Mouse (Mus musculus): ENCODE results near the gene 4833427G06Rik. TPM values are rescaled to one million over a fixed set of nuclear protein-coding genes. Genes with fewer than 3 reads are reported as not detected.

Gene 4833427G06Rik
- total RNA-seq, 2 experiments from 2014 or later, result 0.50 TPM; not detected in 1

DNA sequence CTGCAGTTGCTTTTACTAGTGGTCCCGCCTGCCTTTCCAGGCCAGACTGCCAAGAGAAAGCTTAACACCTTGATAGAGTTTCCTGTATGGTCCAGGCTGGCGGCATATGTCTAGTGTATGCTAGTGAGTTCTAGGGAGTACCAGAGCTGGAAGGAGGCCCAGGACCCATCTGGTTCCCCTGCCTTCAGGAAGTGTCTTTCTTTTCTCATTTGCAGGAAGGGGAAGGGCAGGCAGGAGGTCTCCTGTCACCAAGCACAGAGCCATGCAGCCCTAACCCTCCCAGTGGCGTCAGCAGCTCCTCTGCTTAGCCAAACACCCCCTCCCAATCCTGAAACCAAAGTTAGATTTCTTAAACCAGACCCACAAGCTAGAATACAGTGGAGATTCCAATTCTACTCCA, 26.1 kb downstream of the 4833427G06Rik start:
- DNase-seq, result peak; percentile 49
- intact Hi-C loops (cut with DNase I), result no loop called here

DNA sequence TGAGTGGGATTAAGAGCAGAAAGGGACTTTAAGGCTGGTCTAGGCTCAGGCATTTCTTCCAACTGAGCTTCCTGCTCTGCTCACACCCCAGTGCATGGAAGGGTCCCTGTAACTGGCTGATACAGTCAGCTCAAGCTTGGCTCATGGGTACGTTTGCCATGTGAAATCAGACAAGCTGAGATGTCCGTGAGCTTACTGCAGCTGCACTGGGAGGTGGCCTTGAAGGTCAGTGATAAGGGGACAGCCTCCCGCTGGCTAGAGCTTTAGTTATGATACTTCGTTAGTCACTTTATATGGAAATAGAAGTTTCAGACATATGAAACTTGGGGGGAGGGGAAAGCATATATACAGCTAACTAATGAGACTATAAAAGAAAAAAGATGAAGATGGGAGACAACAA, 31.1 kb downstream of the 4833427G06Rik start:
- no peak for DNase-seq
- intact Hi-C loops (cut with DNase I), result no loop called here

DNA sequence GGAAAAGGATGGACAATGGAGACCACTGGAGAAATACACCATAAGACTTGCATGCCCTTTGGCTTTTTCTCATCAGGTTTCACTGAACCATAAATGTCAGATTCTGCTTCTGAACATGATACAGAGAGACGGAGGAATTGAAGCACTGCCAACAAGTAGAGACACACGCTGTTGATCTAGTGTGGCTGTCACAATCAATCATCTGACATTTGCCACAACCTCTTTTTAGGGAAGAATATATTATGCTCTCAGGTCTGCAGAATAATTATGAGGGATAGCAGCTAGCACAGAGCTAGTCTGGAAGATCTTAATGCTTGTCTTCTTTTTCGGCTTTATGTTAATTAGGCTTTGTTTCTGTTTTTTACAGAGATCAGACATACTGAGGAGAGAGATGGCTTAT, 33.7 kb downstream of the 4833427G06Rik start:
- intact Hi-C loops (cut with DNase I), result no loop called here
- DNase-seq, result no peak

DNA sequence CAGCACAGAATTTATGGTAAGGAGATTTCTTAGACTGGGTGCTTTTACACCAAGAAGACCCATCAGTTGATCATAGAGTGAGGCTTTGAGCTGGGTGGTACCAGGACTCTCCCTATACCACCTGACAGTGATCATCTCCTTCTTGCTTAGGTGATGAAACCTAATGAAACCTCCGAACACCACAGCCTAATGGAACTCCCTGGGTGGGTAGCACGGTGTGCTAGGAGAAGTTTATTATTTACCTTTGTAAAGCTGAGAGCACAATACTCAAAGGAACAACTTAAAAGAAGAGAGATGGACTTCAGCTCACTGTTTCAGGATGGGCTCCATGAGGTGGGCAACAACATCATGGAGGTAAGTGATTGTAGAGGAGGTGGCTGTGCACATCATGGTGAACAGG, 41.3 kb downstream of the 4833427G06Rik start, which contains the start of gene Btg4:
Btg4 (plus strand) TSS at position 301 of the 400 bp plus-strand sequence.
- intact Hi-C loops (cut with DNase I), result no loop called here
- DNase-seq, result no peak

DNA sequence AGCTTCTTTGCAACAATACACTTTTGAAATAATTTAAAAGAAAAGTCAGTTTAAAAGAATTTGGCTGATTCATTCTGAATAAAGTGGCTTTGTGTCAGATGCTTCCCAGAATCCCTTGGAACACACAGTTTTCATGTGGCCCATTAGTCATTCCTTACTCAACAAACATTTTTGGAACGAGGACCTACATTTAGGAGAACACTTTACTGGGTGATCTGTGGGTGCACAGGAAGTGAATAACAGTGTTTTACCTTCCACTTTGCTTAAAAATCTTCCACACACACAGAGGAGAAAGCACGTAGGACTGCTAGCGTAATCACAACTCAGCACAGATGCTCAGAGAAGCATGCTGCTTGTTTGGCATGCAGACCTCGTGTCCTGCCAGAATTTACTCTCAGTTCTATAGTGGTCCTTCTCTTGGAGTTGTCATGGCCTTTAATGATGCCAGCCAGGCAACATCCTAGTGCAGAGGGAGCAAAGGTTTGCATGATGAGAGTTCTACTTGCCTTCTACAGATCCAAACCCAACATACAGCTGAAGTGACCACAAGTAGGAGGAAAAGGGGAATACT, 42.8 kb downstream of the 4833427G06Rik start:
- intact Hi-C loops (cut with DNase I), result no loop called here
- no peak for DNase-seq

DNA sequence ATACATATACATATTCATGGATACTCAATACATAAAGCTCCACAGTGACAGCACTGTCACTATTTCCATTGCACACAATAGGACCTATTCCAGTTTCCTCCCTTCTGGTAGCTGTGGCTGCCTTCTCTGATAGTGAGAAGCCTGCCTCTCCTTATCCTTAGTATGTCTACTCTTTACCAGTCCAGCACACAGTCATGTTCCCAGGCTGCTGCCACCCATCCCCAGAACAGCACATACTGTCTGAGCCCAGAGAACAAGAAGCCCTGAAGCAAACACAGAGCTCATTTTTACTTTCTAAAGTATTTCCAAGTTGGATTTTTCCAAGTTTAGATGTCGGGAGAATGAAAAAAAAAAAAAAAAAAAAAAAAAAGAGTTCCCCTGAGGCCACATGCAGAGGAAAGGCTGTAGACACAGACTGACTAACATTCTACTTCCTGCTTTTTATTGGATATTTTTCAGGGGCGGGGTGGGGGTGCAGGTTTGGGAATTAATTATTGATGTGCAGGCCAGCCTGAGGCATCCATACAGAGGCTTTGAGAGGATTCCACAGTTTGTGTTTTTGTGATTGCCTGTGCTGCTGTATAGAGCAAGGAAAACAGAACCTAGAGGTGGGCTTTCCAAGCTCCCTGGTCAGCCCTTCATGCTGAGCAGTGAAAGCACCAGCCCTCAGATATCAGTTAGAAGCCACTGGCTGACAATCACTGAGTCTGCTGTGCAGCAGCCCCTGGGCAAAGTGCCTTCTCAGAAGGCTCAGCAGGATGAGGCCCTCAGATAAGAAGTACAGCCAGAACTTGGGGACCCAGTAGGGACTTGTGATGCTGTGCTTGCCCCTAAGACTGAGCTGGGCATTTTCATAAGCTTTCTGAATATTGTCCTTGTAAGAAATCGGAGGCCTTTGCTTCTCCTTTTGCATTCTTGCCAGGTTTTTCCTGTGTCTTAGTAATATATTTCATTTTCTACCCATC, 45.2 kb downstream of the 4833427G06Rik start:
- DNase-seq, result no peak
- intact Hi-C loops (cut with DNase I), result no loop called here

DNA sequence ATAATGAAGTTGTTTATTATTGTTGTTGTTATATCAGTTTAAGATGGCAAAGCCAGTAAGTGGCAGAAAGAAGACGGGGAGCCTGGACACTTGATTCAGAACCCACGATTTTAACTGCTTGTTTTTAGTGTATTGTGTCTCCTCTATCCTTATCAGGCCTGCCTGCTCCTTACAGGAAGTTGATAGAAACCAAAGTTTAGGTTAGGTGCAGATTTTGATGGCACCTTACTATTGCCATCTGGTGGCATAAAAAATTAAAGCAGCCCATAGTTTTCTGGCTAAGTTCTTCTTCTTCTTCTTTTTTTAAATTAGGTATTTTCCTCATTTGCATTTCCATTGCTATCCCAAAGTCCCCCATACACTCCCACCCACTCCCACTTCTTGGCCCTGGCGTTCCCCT, 49.7 kb downstream of the 4833427G06Rik start:
- DNase-seq, result no peak
- intact Hi-C loops (cut with DNase I), result no loop called here

DNA sequence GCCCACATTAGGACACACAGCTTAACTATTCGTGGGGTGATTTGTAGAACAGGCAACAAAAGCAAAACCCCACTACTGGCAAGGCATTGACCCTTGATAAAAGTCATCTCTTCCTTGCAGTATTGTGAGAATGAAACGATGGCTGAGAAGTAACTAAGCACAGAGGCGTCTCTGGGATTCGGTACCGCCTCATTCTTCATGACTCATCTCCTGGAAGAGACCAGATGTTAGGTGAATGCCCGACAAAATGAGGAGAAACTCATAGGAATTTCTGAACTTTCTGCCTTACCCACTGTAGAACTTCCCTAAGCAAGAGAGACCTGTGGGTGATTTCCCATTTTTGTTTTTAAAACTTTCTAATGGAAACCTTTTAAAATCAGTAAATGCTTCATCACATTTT, 59.7 kb downstream of the 4833427G06Rik start:
- no peak for DNase-seq
- intact Hi-C loops (cut with DNase I), result no loop called here

DNA sequence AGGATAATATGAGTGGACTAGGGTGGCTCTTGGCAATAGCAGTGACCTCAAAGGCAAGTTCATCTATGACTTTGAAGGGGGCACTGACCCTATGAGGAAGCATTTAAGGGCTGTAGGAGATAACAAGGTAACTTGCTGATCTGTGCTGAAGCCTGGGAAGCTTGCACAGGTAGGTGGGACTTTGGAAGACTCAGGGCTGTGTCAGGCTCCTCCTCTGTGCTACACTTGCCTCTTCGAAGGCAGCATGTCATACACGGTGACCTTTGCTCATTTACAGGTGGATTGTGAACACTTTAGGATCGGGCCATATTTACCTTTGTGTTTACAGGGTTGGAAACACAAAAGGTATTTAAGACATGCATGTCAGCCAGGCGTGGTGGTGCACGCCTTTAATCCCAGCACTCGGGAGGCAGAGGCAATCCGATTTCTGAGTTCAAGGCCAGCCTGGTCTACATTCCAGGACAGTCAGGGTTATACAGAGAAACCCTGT, 60.3 kb downstream of the 4833427G06Rik start:
- no peak for DNase-seq
- intact Hi-C loops (cut with DNase I), result no loop called here

DNA sequence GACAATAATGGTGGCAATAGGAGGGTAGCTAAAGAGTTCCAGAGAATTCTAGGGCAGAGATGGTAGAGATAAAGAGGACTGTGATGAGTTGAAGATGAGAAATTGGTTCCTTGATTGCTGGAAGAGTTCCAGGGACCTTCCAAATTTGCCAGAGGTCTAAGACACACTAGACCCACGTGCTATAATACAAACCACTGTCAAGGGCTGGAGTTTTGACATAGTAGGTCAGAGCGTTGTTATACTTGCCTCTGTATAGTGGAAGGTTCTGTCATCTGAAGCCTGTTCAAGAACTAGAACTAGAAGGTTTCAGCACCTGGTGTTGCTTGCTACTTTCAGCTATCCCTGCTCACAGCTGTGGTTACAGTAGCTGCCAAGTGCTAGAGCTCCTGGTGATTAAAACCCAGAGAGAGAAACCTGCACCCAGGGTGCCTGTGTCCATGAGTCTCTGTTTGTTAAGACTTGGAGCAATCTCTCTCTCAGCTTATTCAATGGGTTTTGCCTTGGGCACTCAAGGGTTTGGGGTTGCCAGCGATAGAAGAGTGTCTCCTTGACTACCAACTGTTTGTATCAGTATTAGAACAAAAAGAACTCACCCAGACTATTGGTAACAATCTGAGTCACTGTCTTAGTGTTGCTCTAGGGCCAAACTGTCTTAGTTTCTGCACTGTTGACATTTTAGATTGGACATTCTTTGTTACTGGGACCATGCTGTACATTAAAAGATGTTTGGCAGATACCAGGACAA, 68.9 kb downstream of the 4833427G06Rik start:
- intact Hi-C loops (cut with DNase I), result no loop called here
- DNase-seq, result no peak

DNA sequence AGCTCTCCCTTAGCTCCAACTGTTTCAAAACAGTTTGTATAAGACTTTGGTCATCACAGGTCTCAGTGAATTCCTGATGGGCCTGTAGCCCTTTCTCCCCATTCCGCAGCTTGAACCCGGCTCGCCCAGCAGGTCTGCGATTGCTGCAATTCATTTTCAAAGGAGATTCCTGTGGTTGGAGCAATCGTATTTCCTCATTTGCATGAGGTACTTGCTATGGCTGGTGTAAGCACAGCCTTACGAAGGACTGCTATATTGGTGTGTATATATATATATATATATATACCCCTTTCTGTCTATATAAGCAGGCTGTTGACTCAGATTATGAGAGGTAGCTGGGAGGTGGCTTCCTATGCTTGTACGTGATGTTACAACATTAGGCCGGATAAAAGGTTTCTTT, 69.6 kb downstream of the 4833427G06Rik start:
- intact Hi-C loops (cut with DNase I), result no loop called here

DNA sequence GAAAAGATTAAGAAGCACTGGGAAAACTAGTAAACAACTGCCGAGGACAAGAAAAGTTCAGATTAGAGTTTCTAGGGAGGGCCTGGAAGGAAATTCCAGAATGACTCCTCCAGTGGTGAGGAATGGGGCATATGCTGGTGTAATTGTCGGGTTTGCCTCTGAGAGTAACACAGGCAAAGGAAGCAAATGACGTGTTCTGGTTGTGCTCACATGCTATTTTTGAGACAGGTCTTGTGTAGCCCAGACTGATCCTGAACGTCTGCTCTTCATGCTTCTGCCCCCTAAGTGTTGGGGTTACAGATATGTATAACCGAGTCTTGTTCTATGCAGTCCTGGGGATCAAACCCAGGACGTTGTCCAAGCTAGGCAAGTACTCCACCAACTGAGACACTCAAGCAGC, 70.3 kb downstream of the 4833427G06Rik start:
- DNase-seq, result no peak
- intact Hi-C loops (cut with DNase I), result no loop called here

More for the DNA sequence above, 69.6 kb downstream of the 4833427G06Rik start:
- no peak for DNase-seq

Small RNA genes within 50 kb of the gene (microRNA-seq; reads per million reads assigned to microRNA genes)
- gene Mir34b, result 15.7 reads per million, percentile 33 among the genes with 10 or more reads in this experiment
- 801 reads per million, percentile 73 among the genes with 10 or more reads in this experiment for gene Mir34c

Other genes starting within 250 kb of the 4833427G06Rik start
- 10 to 100 TPM; 54.9 TPM for gene Sik2, start 93.0 kb downstream of the 4833427G06Rik start, total RNA-seq (2021)
- gene Btg4, start 41.2 kb downstream of the 4833427G06Rik start, total RNA-seq (2021), result not detected
- gene Layn, start 25.0 kb downstream of the 4833427G06Rik start, total RNA-seq (2021), result 1 to 10 TPM; 7.8 to 9.5 TPM
- under 1 TPM in 1 of 2 experiments, not detected in 1; 0.04 TPM for gene Gm32742, start 63.4 kb upstream of the 4833427G06Rik start, total RNA-seq (2021)
- gene Pou2af1, start 111.6 kb upstream of the 4833427G06Rik start, total RNA-seq (2021), result not detected
- gene Colca2, start 176.5 kb upstream of the 4833427G06Rik start, total RNA-seq (2021), result 1 to 10 TPM in 1 of 2 experiments, under 1 TPM in 1; 0.46 to 1.0 TPM
- not detected for gene 1810046K07Rik, start 226.8 kb upstream of the 4833427G06Rik start, total RNA-seq (2021)

Measured in left cerebral cortex, postnatal 4 days (tissue).